Mouse (Mus musculus): ENCODE data around the gene Mbtd1. TPM values are rescaled to one million over a fixed set of nuclear protein-coding genes. Genes with fewer than 3 reads are reported as not detected.

Mbtd1 gene
- total RNA-seq, 4 experiments from 2014 or later = 28.1 to 38.8 (median 31.6) TPM

DNA sequence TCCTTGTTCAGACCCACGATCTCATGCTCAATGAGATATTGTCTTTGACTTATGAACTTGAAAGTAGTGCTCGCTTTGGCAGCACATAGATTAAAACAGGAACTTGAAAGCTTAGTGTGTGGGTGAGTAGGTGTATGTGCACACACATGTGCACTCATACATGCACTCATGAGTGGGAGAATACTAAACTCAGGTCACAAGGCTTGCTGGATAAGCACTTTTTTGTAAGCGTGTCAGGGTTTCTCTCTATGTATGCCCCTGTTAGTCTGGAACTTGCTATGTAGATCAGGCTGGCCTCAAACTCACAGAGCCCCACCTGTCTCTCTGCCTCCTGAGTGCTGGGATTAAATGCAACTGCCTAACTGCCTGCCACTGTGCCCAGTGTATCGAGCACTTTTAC, 101.4 kb downstream of the Mbtd1 start:
- no peak for DNase-seq (ENCODE audit: low spot score in 2 of 2)

- no peak for DNase-seq (ENCODE audit: low spot score in 2 of 2)
These were observed 102.1 kb downstream of the Mbtd1 start for GRCm38 (mm10) chr11:93987625-93988327.

- DNase-seq (ENCODE audit: low spot score in 2 of 2) = no peak
These were observed 102.8 kb downstream of the Mbtd1 start for GRCm38 (mm10) chr11:93988328-93989062.

DNA sequence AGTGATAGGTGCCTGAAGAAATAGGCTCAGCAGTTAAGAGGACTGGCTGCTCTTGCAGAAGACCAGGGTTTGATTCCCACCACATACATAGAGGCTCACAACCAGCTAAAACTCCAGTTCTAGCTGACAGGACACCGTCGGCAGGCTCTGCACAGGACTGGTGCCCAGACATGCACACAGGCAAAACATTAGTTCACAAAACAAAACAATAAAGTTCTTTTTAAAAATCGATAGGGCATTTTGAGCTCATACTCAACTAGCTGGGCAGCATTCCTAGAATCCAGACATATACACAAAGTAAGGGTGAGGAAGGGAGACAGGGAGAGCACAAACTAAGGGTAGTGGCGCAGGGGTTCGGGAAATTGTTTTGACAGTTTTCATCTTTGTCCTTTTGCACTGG, 108.9 kb downstream of the Mbtd1 start:
- DNase-seq (ENCODE audit: low spot score in 2 of 2) = no peak

DNA sequence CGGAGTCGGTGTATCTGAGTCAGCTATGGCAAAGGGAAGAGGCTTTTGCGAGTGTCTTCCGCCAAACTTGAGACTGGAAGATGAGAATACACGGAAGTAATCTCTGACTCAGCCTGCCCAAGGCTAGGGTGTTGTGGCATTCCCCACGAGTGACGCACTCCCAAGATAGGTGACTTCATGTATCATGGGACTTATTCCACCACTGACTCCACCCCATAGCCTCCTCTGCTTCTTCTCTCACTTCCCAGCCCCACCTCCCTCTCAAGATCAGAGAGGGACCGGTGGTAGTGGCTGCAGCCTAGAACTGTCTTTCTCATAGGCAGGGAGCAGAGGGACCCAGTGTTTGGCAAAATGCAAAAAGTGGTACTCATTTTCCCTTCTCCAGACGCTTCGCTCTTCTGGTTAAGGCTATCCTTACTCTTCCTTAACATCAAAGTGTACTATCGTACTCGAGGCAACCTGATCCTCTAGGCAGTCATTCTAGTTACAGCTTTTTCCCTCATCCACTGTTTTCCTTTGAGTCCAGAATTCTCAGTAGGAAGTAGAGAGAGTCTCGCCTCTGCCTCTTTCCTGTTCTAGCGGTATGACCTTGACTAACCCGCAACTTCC, 109.6 kb downstream of the Mbtd1 start:
- peak; percentile 67 to 89 for DNase-seq (ENCODE audit: low spot score in 2 of 2)

DNA sequence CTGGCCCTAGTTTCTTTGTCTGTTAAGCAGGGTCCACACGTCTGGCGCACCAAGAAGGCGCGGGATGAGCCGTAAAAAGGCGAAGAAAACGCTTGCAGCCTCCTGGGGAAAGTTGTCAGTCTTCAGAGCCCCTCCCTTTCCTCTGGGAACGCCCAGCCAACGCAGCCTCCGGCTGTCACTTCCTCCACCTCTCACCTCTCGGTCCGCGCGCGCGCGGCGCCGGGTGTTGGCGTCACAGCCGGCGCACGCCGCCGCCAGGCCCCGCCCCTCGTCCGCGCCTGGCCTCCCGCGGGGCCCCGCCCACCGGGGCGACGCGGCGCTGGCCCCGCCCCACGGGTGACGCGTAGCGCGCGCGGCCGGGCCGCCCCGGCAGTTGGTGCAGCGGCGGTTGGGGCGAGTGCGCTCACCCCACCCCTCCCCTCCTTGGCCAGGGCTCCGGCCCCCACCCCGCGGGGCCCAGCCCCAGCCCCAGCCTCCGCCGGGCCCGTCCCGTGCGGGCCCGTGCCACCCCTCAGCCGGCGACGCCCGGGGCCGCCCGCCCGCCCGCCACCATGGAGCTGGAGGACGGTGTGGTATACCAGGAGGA, 110.2 kb downstream of the Mbtd1 start, which contains the start of gene Spag9:
TSS of gene Spag9 (plus strand) at position 372 of the 586 bp plus-strand sequence.
- peak; percentile 77 to 93 for DNase-seq (ENCODE audit: low spot score in 2 of 2)

Other genes with a start within 250 kb of the Mbtd1 start
- gene Utp18, start 86 bp upstream of the Mbtd1 start, total RNA-seq (2022) = 10 to 100 TPM; 20.1 to 24.8 (median 23.4) TPM
- gene Nme2, start 70.4 kb downstream of the Mbtd1 start, total RNA-seq (2022) = 10 to 100 TPM; 67.9 to 99.0 (median 86.3) TPM
- gene Gm20390, start 82.4 kb downstream of the Mbtd1 start, total RNA-seq (2022) = 100 to 1,000 TPM in 3 of 4 experiments, 10 to 100 TPM in 1; 98.4 to 117 (median 112) TPM
- gene Nme1, start 82.7 kb downstream of the Mbtd1 start, total RNA-seq (2022) = 100 to 1,000 TPM in 1 of 4 experiments, 10 to 100 TPM in 3; 87.0 to 108 (median 92.1) TPM
- 100 to 1,000 TPM; 247 to 289 (median 277) TPM for gene Spag9, start 110.2 kb downstream of the Mbtd1 start, total RNA-seq (2022)

All from left cerebral cortex, adult 8-10 months (tissue).